Mouse (Mus musculus) heart, postnatal 0 days (tissue): ENCODE measurements around the gene Insyn1. TPM values are rescaled to one million over a fixed set of nuclear protein-coding genes. Genes with fewer than 3 reads are reported as not detected.

Source experiments
- ATAC-seq: fragments of 200-750 bp; cut with Nextera tagmentation; 2 replicates; pipeline ENCODE4 v1.8.0; 2017; ENCODE audit warnings: low read depth, moderate number of reproducible peaks, moderate library complexity; ENCODE audit not compliant: insufficient read depth
- DNase-seq: peaks from one replicate; pipeline ENCODE4 v3.0.0-alpha.2; 2016; ENCODE audit warnings: low spot score
- H3K27ac ChIP-seq: fragments of 300-500 bp; sonication (generic); 2 replicates; pipeline ENCODE4 v1.5.1; 2014; ENCODE audit warnings: low read depth, mild to moderate bottlenecking
- H3K27me3 ChIP-seq: fragments of 300-500 bp; sonication (generic); 2 replicates; pipeline ENCODE4 v1.6.1; 2014; ENCODE audit warnings: low read length, mixed read lengths; ENCODE audit not compliant: control insufficient read depth, insufficient read depth
- H3K36me3 ChIP-seq: fragments of 300-500 bp; sonication (generic); replicated peaks from 2 replicates; pipeline ENCODE4 v1.6.1; 2014; ENCODE audit warnings: low read length, mixed read lengths; ENCODE audit not compliant: control insufficient read depth, insufficient read depth
- H3K4me1 ChIP-seq: fragments of 300-500 bp; sonication (generic); 2 replicates; pipeline ENCODE4 v1.6.1; 2014; ENCODE audit warnings: antibody characterized with exemption; ENCODE audit not compliant: control insufficient read depth, insufficient read depth
- H3K4me2 ChIP-seq: fragments of 300-500 bp; sonication (generic); 2 replicates; pipeline ENCODE4 v1.6.1; 2014; ENCODE audit warnings: low read depth, mild to moderate bottlenecking, low read length, moderate library complexity
- H3K4me3 ChIP-seq: fragments of 300-500 bp; sonication (generic); 2 replicates; pipeline ENCODE4 v1.5.1; 2014; ENCODE audit warnings: low read depth, low read length
- H3K9ac ChIP-seq: fragments of 300-500 bp; sonication (generic); replicated peaks from 2 replicates; pipeline ENCODE4 v1.6.1; 2014; ENCODE audit warnings: low read depth, low read length, mixed read lengths
- H3K9me3 ChIP-seq: fragments of 300-500 bp; sonication (generic); replicated peaks from 2 replicates; pipeline ENCODE4 v1.6.1; 2016; ENCODE audit warnings: low read length; ENCODE audit not compliant: control insufficient read depth
- CTCF ChIP-seq: IDR thresholded peaks from 2 replicates; pipeline ENCODE4 v1.5.1; 2016; ENCODE audit warnings: antibody characterized with exemption, control low read depth, low read depth
- EP300 ChIP-seq: IDR thresholded peaks from 2 replicates; pipeline ENCODE4 v1.6.1; 2016; ENCODE audit warnings: antibody characterized with exemption, low read depth
- WGBS: fragments of 180-500 bp; shearing (Covaris S2); extraction: QIAGEN DNeasy Blood & Tissue Kit; methylation state at CpG from one replicate; pipeline ENCODE4 v1.1.7; 2014; 5-methylcytosine and 5-hydroxymethylcytosine counted together
- polyA plus RNA-seq: library from polyadenylated mRNA; unstranded; fragments of >200 nt; fragmentation: Nextera tagmentation; extraction: Ambion mirVana; gene quantifications from 2 replicates; pipeline ENCODE4 v1.2.1, GENCODE M21; 2015
- total RNA-seq: library from RNA; depleted of rRNA; stranded (reverse); fragments of >200 nt; gene quantifications from 2 replicates; pipeline ENCODE4 v1.2.3, GENCODE M21; 2014; ENCODE audit warnings: low replicate concordance; rRNA removed

The Insyn1 gene
- total RNA-seq (9.6 and 13.6 TPM in 2 replicates), polyA plus RNA-seq (0.77 and 0.80 TPM in 2 replicates)

DNA sequence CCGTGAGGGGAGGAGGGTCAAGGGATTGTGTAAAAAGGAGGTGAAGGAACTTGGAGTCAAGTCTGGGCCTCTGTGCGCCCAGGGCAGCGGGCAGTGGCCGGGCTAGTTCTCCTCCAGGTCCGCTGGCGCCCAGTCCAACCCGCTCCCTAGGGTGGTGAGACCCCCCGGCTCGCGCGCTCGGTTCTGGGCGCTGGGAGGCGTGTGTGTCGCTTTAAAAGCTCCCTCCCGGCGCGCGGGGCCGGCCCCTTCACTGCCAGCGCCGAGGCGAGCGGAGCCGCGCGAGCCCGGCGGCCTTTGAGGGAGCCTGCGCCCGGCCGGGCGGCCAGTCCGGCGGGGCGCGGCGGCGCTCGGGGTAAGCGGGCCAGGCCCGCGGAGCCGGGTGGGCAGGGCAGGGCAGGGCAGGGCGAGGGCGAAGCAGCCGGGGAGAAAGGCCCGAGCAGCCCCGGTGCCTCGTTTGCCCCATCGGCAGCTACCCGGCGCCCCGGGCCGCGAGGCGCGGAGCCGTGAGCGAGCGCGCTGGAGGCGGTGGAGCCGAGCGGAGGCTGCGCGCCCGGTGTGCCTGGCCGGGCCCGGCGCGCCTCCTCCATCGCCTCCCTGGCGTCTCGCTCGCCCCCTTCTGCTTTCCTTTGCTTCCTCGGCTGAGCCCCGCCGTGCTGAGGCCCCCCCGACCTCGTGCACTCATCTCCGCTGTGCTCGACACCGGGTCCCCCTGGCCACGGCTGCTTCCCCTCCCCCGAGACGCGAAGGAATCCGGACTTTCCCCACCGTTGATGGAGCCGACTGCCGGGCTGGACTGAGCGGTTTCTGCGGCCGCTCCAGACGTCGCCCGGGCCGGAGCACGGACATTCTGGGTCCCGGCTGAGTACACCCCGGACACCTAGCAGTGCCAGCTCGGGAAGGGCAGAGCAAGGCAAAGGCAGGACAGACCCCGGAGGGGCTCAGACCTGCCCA lies at the start of gene Insyn1:
Gene Insyn1 (plus strand): TSS at position 753 of the 951 bp plus-strand sequence.
- peak within 1 kb of the TSS; percentile 57 for H3K27ac ChIP-seq
- H3K9me3 ChIP-seq, result no peaks in the 10 kb centered on the region
- no peaks in the 10 kb centered on the region for H3K36me3 ChIP-seq
- H3K4me1 ChIP-seq, result peaks cover 3% of the 10 kb centered on the region; the same call in 1 of the 2 replicates
- peak within 1 kb of the TSS; percentile 52 for H3K9ac ChIP-seq
- TF ChIP-seq CTCF (no peak), EP300 (no peak)
- peaks cover 45% of the 10 kb centered on the region for H3K27me3 ChIP-seq
- H3K4me2 ChIP-seq, result peak within 1 kb of the TSS; percentile 84
- WGBS, result under 1% methylated on average over 88 of the region's 104 CpGs
- peak; percentile 58 for DNase-seq
- peak within 1 kb of the TSS; percentile 54 for H3K4me3 ChIP-seq
- ATAC-seq, result peak; percentile 78

DNA sequence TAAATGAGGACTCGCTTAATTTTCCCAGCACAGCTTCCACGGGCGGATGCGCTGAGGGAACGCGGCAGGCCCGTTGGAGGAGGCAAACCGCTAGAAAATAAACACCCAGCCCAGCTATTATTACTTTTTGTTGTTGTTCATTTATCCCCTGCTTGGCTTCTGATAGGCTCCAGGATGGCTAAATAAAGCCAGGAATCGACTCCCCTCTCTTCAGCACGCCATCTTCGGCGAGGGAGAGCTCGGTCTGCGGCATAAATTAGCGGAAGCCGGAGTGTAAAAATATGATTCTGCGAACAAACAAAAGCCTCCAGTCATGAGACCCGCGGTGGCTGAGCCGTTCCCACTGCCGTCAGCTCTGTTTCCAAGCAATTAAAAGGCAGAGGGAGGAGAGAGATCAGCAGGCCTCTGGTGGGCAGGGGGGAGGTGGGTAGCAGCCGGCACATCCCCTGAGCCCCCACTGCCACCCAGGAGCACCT lies 49.4 kb upstream of the Insyn1 start:
- H3K27ac ChIP-seq, result no peak overlapping the region
- no peak overlapping the region for H3K9ac ChIP-seq
- ATAC-seq (no peak), DNase-seq (no peak)
- peaks cover 7% of the 10 kb centered on the region; the same call in 1 of the 2 replicates for H3K4me1 ChIP-seq
- no peak overlapping the region for H3K4me2 ChIP-seq
- H3K36me3 ChIP-seq, result no peaks in the 10 kb centered on the region
- TF ChIP-seq EP300 (no peak), CTCF (no peak)
- no peaks in the 10 kb centered on the region for H3K9me3 ChIP-seq
- H3K4me3 ChIP-seq, result no peak overlapping the region
- 84% methylated on average over 22 of the region's 22 CpGs for WGBS
- no peaks in the 10 kb centered on the region for H3K27me3 ChIP-seq

DNA sequence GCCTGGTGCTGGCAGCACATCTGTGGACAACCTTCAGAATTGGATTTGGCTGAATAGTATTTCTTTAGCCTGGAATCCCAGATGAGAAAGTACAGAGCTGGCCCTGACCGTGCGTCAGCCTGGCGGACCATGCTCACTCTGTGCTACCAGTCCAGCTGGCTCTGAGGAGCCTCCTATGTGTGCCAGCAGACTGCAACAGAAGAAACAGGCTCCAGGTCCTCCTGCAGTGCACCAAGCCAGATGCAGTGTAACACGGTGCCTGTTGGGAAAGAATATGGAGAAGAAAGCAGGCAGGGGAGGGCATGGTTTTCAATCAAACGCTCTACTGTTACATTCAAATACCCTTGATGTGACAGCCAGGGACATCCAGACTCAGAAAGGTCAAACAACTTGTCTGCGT lies 48.3 kb upstream of the Insyn1 start:
- WGBS, result 73% methylated on average over 6 of the region's 6 CpGs
- 0 out of 2 replicates have a peak, but pooled peaks have one; percentile 41 for ATAC-seq
- H3K4me1 ChIP-seq, result peaks cover 7% of the 10 kb centered on the region; the same call in 1 of the 2 replicates

DNA sequence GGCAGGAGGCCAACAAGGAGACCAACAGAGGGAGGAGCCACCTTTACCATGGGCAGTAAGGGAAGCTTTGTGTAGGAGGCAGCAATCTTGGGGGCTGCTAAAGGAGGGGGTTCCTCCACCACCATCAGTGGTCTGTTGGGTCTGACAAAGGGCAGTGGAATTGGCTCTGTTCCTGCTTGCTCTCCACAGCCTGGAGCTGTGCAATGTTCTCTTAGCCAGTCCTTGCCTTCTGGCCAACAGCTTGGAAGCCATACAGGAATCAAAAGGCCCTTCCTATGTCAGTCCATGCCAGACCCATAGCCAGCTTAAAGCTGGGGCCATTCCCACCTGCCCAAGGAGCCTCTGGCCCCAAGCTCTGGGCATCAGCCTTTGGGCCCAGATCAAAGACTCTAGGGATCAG lies 47.8 kb upstream of the Insyn1 start:
- Histone ChIP-seq H3K27me3 (no peaks in the 10 kb centered on the region), H3K4me2 (no peak overlapping the region), H3K4me3 (no peak overlapping the region), H3K36me3 (no peaks in the 10 kb centered on the region), H3K27ac (no peak overlapping the region), H3K9me3 (no peaks in the 10 kb centered on the region), H3K4me1 (peaks cover 7% of the 10 kb centered on the region; the same call in 1 of the 2 replicates), H3K9ac (no peak overlapping the region)
- no peak for ATAC-seq
- no peak for DNase-seq
- TF ChIP-seq EP300, result no peak
- TF ChIP-seq CTCF, result no peak

More for the DNA sequence above, 48.3 kb upstream of the Insyn1 start:
- Histone ChIP-seq H3K9ac (no peak overlapping the region), H3K27ac (no peak overlapping the region), H3K4me2 (no peak overlapping the region), H3K9me3 (no peaks in the 10 kb centered on the region), H3K4me3 (no peak overlapping the region), H3K27me3 (no peaks in the 10 kb centered on the region), H3K36me3 (no peaks in the 10 kb centered on the region)
- DNase-seq, result no peak
- TF ChIP-seq EP300 (no peak), CTCF (no peak)

DNA sequence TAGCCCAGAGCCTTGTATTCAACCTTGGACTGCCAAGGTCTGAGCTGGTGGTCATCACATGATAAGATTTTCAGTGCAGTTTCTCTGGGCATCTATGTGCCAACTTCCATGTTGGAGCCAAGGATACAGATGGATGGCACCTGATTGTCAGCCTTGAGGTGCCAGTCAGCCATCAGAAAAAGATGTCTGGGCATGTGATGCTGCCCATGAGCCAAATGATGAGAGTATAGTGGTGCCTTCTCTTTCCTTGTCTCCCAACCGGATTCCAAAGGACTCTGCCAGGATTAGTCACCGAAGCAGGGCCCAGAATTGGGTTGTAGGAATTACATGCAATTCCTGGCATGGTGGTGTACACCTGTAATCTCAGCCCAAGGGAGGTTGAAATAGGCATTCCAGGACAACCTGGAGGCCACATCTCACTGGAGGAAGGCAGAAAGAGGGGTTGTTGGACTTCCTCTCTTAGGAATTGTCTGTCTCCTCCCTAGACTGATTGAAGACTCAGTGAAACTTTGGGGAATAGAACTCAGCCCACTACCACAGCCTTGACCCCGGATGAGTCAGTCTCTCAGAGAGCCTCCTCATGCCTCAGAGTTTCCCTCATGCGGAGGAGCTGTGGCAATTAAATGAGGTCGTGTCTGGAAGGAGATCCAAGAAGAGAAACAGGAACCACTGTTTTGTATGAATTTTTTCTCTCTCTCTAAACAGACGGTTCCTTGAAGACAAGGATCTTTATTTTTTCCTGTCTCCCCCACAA lies 46.9 kb upstream of the Insyn1 start:
- no peaks in the 10 kb centered on the region for H3K9me3 ChIP-seq
- no peaks in the 10 kb centered on the region for H3K27me3 ChIP-seq
- DNase-seq (no peak), ATAC-seq (no peak)
- H3K9ac ChIP-seq, result no peak overlapping the region
- 52% methylated on average over 6 of the region's 6 CpGs for WGBS
- H3K27ac ChIP-seq, result no peak overlapping the region
- H3K36me3 ChIP-seq, result no peaks in the 10 kb centered on the region
- H3K4me2 ChIP-seq, result no peak overlapping the region
- peaks cover 7% of the 10 kb centered on the region; the same call in 1 of the 2 replicates for H3K4me1 ChIP-seq
- TF ChIP-seq EP300, result no peak
- no peak for TF ChIP-seq CTCF
- no peak overlapping the region for H3K4me3 ChIP-seq
